Mouse (Mus musculus) heart, postnatal 36 days (tissue): Measurements from ENCODE around the gene Pdik1l. TPM values are rescaled to one million over a fixed set of nuclear protein-coding genes. Genes with fewer than 3 reads are reported as not detected.

ENCODE experiments used
- DNase-seq, 2 experiments: peaks; one replicate each; pipeline ENCODE4 v3.0.0; 2021 to 2022
- intact Hi-C: fragments of 180-260 bp; cut with DNase I; formaldehyde crosslinking; loops from one replicate; pipeline ENCODE4 v1.15.1; 2025
- total RNA-seq, 2 experiments: library from RNA; stranded (reverse); gene quantifications; 2 replicates each; pipeline ENCODE4 v1.2.3; 2021

Pdik1l gene
- total RNA-seq, 2 experiments from 2014 or later, result 7.9 to 8.2 TPM

DNA sequence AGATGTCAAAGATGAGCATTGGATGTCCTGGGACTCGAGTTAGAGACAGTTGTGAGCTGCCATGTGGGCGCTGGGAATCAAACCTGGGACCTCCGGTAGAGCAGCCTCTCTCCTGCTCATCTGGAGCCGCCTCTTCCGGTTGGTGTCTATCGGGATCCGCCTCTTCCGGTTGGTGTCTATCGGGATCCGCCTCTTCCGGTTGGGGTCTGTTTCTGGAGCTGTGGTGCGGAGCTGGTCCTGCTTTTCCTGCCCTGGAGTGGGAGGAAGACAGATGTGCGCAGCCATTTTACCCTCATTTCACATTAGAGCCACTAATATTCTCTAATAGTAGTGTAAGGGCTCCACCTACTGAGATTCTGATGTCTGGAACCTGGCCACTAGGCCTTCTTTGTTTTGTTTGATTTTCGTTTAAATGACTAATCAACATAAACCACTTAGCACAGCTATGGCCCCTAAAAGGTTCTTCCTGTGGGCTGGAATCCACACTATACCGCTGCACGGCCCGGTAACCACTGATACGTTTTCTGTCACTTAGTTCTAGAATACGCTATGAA is 19.5 kb downstream of the Pdik1l start:
- intact Hi-C loops, result loop anchor here (1.0 to 2.0 kb wide), 2 partner anchors 17 to 81 kb away; partner anchors contain the start of gene Cep85
- no peak for DNase-seq

DNA sequence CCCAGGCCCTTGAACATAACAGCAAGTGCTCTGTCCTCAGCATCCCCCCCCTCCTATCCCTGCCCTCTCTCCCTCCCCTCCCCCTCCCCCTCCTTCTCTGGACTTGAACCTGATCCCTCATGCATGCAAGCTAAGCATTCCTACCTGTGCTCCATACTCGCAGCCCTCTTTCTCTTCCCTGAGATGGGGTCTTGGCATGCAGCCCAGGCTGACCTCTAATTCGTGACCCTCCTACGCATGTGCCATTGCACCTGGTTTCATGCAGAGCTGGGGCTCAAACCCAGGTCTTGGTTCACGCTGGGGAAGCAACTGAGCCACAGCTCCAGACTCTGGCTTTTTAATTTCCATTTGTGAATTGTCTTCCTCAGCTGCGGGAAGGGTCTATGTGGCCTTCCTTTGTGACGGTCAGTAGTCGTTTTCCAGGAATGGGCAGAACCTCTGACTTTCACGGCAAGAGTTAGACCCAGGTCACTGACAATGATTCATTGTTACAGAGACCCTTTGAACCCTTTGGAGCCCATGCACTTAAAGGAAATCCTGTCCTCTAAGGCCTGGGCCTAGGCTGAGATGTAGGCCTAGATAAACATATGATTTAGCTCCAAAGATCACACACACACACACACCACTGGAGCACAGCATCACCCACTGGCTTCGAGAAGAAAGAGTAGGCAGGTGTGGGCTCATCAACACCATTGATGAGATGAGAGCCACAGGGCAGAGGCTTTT is 21.7 kb downstream of the Pdik1l start:
- intact Hi-C loops, result no loop called here
- no peak for DNase-seq

DNA sequence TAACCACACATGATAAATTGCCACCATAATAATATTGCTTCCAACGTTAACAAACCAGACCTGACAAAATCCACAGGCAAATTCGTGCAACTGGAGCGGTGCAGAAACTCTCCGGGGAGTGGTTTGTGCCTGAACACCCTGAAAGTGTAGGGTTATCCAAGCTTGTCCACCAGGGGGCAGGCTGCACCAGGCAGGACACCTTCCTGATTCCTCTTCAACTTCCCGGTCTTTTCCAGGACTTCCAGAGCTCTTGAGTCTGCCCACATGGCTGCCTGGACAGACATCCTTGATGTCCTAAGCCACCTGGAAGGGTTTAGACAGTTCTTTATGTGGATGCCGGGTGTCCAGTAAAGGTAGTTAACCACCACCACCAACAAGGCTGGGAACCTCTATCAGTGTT is 24.5 kb downstream of the Pdik1l start:
- intact Hi-C loops, result loop anchor here (2.0 to 5.0 kb wide), 2 partner anchors 94 to 126 kb away; no protein-coding TSS in a partner anchor
- peak in 1 of 2 experiments; percentile 69 for DNase-seq

DNA sequence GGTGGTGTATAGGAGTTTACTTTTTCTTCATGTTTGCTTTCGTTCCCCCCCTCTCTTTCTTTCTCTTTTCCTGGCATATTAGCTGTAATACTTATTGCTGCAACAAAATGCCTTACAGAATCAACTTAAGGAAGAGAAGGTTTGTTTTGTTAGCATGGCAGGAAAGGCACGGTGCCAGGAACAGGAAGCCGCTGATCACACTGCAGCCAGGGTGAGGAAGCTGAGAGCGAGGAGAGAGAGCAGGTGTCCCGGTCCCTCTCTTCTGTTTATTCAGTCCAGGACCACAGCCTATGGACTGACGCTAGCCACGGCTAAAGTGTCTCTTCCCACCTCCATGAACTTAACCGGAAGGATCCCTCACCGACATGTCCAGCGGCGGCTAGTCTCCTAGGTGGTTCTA is 29.3 kb downstream of the Pdik1l start:
- intact Hi-C loops, result no loop called here
- no peak for DNase-seq

DNA sequence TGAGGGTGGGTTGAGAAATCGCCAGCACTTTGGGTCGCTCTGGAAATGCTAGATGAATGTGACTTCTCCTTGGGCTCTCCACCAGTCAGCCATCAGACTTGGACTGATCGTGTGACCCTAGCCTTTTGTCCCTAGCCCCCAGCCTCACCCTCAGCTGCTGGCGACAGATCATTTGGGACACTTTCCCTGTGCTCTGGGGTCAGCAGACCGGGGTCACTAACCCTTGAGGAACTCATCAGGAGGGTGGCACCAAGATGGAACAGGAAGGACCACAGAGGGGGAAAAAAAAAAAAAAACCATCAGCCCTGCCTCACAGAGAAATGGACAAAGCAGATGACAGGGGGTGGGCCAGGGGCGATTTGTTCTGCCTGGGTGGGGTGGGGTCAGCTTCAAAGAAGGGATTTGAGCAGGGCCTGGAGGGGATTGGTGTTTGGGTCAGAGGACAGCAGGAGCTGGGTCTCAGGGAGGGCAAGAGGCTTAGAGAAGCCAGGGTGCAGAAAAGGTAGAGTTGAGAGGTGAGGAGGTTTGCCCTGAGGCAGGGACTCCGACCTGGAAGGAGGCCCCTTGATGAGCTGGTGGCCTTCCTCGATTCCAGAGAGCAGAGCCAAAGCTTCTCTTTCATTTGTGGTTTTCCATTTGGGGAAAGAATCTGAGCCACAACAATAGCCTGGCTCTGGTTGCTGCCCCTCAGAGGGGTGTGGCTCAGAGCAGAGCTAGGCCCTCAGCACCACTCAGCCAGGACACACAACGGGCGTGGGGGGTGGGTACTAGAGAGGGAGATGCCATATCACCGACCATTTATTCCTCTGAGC is 30.3 kb downstream of the Pdik1l start:
- DNase-seq, result no peak
- intact Hi-C loops, result no loop called here

DNA sequence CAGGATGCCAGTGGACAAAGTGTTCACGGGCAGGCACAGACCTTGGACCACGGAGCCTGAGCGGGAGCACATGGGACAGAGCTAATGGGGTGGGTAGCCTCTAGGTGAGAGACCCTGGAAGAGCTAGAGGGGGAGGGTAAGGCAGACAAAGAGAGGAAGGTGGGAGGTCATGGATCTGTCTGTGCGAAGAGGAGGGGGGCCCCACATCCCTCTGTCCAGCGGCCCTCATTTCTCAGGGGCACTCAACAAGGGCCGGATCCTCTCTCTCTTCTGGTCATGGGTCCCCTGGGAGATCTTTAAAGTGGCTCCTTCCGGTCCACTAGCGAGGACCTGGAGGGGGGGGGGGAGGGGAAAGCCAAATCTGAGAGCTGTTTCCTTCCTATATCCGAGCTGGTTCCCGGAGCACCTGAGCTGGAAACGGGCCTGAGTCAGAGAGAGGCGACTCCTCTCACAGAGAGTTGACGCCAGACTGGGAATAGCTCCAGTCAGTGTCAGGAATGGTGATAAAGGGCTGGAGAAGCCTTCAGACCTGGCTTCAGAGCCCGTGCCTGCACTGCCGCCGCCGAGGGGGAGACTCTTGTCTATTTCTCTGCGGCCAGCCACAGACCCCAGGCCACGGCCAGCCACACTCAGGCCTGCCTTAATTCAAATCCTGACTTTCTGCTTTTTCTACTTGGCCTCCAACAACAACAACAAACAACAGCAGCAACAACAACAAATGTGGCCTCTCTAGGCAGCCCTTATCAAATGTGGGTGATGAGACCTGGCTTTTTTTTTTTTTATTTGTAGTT is 31.1 kb downstream of the Pdik1l start:
- intact Hi-C loops, result no loop called here
- peak; percentile 40 to 46 for DNase-seq

DNA sequence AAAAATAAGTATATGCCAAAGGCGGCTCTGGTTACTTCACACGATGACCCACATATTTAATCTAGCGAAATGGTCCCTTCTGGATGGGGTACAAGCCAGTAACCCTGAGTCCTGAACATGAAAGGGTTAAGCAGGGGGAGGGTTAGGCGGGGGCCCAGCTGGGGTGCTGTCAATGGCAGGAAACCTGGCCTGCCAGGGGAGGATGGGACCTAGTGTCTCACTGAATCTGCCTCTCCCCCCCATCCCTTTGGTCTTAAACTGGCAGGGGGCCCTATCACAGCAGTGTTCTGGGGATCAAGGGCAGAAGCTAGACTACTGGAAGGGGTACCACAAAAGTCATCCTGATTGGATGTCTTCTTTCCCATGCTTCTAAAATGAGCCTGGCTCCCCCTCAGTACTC is 31.8 kb downstream of the Pdik1l start:
- intact Hi-C loops, result no loop called here
- DNase-seq, result no peak

DNA sequence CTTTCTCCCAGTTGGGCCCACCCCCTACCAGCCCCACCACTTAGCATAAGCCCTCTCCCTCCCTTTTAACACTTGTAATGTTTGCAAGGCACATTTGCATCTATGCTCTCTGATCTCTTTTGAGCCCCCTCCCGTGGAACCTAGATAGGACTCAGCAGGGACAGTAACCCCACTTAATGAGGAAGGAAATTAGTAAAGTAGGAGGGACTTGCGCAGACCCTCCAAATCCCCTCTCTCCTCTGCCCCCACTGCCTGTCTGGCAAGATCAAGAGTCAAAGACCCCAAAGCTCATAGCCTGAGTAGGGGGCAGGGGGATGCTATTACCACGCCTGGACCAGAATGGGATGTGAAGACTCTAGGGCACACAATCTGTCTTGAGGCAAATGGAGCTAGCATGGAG is 32.9 kb downstream of the Pdik1l start:
- intact Hi-C loops, result no loop called here
- DNase-seq, result no peak

DNA sequence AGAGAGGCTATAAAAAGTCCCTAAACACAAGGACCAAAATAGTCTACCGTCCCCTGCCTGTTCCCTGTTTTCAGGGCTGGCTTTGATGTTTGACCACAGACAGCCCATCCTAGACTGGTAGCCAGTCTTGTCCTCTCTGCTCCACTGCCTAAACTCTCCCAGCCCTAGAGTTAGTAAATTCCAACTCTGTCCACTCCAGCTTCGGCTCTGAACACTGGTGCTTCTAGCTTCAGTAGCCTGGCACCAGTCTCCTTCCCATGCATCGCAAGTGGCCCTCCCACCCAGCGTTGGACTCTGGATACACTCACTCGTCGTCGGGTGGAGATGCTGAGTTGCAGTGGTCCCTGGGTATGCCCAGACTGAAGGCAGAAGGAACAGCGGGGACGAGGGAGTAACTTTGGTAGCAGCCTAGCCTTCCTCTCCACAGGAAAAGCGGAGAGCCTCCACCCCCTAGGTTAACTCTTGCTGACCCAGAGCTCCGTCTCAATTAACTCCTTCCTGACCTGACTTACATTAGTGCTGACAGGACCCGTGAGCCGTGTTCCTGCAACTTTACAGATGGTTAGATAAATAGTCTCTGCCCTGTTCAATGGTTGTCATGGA is 33.9 kb downstream of the Pdik1l start, which contains the start of gene Grrp1:
Gene Grrp1 (minus strand): TSS at position 385 of the 603 bp plus-strand sequence.
- peak; percentile 33 to 44 for DNase-seq

DNA sequence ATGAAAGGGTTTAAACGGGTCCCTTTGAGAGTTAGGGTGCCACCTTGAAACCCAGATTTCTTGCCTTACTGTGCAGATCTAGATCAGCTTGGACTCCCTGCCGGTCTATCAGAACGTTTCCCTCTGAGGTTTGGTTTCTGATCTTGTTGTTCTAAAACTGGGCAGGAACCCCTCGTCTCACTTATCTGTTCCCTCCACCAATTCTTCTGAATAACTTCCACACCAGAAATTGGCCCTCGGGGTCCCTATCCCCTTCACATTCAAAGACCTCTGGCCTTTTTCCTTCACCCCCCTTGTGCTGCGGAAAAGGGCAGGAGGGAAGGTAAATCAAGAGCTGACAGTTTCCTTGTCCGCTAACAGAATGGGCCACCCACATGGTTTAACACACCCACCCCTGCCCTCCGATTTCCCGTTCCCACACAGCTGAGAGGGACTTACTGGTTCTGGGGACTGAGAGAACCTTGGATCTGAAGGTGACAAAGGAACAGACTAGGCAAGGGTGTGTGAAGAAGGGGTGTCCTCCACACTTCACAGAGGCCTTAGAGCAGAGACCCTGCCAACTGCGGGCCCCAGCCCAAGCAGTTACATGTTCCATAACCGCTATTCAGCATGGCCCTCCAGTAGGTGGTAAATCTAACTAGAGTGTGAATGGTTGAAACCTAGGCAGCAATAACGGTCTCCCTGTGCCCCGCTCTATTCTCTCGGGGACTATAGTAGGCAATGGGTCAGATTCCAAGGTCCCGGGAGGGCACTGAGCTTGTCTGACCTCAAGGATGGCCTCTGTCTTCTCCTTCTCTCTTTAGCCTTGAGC is 34.6 kb downstream of the Pdik1l start:
- DNase-seq, result no peak
- intact Hi-C loops, result no loop called here

More for the DNA sequence above, 33.9 kb downstream of the Pdik1l start, which contains the start of gene Grrp1:
- intact Hi-C loops, result no loop called here

DNA sequence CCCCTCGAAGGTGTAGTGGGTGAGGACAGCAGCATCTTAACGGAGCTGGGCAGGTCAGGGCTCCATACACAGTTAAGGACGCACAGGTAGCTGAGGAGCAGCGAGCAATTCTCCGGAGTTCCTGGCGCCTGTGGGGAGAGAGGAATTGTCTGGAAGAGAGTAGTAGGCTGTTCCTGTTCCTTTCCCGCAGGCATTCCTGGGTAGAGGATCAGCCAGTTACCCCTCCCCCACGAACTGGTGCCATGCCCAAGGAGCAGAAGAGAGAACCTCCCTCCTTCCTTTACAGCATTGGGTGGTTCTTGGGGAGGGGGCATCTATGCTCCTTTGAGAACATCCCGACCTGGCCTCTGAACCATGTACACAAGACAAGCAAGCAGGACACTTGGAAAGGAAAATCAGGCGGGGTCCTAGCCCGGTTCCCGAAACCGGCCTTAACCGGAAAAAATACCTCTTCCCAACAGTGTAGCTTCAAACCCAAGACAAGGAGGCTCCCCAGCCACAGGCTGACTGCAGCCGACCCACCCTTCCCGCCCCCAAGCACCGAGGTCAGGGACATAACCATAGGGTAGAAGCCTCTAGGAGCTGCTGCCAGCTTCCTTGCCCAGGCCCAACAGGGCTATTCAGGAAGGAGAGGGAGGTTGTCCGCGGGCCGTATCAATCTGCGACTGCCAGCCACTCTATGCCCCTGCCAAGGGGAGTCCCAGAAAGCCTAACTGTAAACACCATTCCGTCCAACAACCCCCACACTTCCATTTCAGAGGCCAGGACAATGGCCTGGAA is 35.4 kb downstream of the Pdik1l start:
- intact Hi-C loops, result no loop called here
- DNase-seq, result peak; percentile 32 to 36

DNA sequence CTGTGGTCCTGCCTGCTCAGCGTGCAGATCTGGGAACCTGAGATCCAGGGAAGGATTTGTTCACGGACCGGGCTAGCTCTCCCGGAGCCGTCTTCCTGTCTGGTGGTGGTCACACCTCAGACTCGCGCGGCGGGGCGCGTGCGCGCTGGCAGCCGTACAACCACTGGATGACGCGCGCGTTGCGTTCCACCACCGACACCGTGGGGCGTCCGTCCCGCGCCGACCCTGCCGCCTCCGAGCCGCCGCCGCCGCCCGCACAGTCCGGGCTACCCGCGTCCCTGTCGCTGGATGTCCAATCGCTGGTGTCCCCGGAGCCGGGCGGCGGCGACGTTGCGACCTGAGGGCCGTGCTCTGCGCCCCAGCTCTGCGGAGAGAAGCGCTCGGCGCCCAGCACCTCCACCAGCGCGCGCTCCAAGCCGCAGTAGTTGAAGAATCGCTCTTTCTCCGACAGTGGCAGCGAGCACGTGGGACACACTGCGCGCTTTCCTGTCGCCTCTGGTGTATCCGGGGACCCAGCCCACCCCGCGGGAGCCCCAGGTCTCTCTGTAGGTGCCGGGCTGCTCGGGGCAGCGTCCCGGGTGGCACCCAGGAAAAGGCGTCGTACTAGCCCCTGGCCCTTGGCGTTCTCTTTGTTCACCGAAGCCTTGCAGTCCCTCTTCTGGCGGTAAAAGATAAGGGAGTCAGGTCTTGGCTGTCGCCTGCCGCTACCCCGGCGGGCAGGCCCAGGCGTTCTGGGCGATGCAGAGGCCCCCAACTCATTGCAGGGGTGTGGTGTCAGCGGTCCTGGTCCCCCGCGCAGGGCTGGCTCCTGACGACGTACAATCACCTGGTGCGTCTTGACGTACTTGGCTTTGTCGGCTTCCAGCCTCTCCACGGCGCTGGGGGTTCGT is 36.2 kb downstream of the Pdik1l start:
- DNase-seq, result peak; percentile 42 to 49

DNA sequence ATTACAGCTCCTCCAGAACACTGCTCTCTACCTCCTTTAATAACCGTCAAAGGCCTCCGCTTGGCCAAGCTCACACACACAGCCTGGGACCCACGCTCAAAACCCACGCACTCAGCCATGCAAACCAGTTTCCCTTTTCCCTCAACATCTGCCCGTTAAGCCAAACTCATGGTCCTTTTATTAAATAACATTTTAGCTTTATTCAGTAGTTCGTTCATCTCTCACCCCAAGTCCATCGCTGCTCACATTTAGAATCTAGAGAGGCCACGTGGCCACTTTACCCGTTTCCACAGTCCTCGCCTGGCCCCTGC is 36.8 kb downstream of the Pdik1l start:
- no peak for DNase-seq
- intact Hi-C loops, result loop anchor here (2.0 kb wide), 1 partner anchor 18 kb away; no protein-coding TSS in a partner anchor

More for the DNA sequence above, 36.2 kb downstream of the Pdik1l start:
- intact Hi-C loops, result loop anchor here (2.0 kb wide), 1 partner anchor 17 kb away; no protein-coding TSS in a partner anchor

DNA sequence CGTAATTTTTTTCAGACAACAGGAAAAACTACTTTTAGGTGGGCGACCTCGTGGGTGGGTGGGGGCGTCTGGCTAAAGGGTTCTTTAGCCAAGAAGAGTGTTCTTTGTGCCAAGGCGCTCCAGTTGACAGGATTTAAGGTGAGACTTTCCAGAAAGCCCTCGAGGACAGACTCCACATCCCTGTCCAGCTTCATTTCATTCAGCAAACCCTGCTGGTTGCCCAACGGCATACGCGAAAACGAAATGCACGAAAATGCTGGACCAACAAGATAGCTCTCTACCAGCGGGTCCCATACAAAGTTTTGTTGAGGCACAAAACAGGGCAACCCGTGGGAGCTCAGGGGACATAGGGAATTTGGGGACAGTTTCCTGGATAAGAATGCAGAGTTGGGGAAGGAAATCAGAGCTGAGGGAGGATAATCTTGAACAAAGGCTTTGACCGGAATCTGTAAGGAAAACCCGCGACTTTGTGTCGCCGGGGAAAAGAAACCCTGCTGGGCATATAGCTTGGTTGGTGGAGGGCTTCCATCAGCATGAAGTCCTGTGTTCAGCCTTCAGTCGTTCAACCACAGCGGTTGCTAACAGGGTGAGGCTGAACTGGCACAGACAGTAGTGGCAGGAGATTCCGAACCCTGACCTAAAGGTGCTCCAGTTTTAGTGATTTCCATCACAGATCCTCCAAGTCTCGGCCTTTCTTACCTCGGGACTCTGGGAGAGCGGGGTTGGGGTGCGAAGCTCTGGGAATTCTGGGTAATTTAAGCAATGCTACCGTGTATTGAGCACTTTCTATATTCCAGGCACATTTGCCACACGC is 37.4 kb downstream of the Pdik1l start:
- no peak for DNase-seq
- intact Hi-C loops, result loop anchor here (2.0 kb wide), 1 partner anchor 18 kb away; no protein-coding TSS in a partner anchor

DNA sequence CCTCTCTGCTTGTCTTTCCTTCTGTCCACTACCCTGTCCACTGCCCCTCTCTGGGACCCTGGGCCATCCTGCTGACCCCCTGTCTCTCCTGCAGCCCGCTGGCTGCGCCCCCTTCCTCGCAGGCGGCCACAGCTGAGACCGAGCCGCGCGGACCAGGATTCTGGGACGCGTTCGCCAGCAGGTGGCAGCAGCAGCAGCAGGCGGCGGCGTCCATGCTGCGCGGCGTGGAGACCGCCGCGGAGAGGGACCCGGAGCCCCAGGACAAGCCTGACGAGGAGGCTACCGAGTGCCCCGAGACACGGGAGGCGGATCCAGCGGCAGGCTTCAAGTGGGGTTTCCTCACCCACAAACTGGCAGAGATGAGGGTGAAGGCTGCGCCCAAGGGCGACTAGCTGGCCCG is 38.0 kb downstream of the Pdik1l start:
- intact Hi-C loops, result loop anchor here (2.0 to 10.0 kb wide), 2 partner anchors 19 to 225 kb away; no protein-coding TSS in a partner anchor
- DNase-seq, result peak; percentile 84 to 86

DNA sequence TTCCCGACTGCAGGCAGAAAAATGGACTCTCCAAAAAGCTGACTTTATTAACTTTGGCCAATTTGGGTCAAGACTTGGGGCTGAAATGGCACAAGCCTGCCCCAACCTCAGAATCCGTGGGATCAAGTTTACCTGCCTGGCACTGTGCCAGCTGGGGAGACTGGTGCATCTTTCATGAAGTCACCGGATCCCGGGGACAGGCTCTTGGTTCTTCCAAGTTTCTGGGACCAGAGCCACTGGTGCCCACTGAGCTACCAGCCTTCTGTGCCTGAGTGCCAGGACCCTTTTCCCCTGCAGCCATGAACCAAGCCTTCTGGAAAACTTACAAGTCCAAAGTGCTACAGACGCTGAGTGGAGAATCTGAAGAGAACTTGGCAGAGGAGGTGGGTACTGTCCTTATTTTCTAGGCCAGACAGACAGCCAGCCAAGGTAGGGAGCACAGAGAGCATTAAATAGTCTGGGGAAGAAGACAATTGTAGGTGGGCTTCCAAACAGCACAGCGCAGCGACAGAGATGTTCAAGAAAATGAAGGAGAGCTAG is 40.9 kb downstream of the Pdik1l start, which contains the start of gene Gm30191:
Gene Gm30191 (plus strand): TSS at position 217 of the 540 bp plus-strand sequence.
- DNase-seq, result no peak
- intact Hi-C loops, result loop anchor here (1.0 to 10.0 kb wide), 2 partner anchors 42 to 228 kb away; no protein-coding TSS in a partner anchor
